Mouse (Mus musculus): ENCODE data around the gene Tunar.

The Tunar gene

GRCm38 (mm10) chr12:105333570-105333969 is at the start of gene Tunar:
Gene Tunar, plus strand, starts transcription at chr12:105333870.
- DNase-seq (ENCODE audit: low read depth, low spot score), result no peak

- no peak for DNase-seq (ENCODE audit: low read depth, low spot score)
These were observed 21.1 kb upstream of the Tunar start for GRCm38 (mm10) chr12:105312571-105313035.

- no peak for DNase-seq (ENCODE audit: low read depth, low spot score)
These were observed 19.3 kb upstream of the Tunar start for GRCm38 (mm10) chr12:105314328-105314727.

- no peak for DNase-seq (ENCODE audit: low read depth, low spot score)
These were observed 11.5 kb upstream of the Tunar start for GRCm38 (mm10) chr12:105322160-105322559.

GRCm38 (mm10) chr12:105327051-105327450 is 6.6 kb upstream of the Tunar start:
- DNase-seq (ENCODE audit: low read depth, low spot score), result no peak

GRCm38 (mm10) chr12:105328396-105328795 is 5.3 kb upstream of the Tunar start:
- DNase-seq (ENCODE audit: low read depth, low spot score), result no peak

- DNase-seq (ENCODE audit: low read depth, low spot score), result no peak
These were observed 2.4 kb downstream of the Tunar start for GRCm38 (mm10) chr12:105336094-105336420.

GRCm38 (mm10) chr12:105336421-105337289 is 3.0 kb downstream of the Tunar start:
- no peak for DNase-seq (ENCODE audit: low read depth, low spot score)

GRCm38 (mm10) chr12:105337290-105338005 is 3.8 kb downstream of the Tunar start:
- DNase-seq (ENCODE audit: low read depth, low spot score), result no peak

- DNase-seq (ENCODE audit: low read depth, low spot score), result no peak
These were observed 4.7 kb downstream of the Tunar start for GRCm38 (mm10) chr12:105338256-105338977.

GRCm38 (mm10) chr12:105341523-105341922 is 7.9 kb downstream of the Tunar start:
- DNase-seq (ENCODE audit: low read depth, low spot score), result no peak

GRCm38 (mm10) chr12:105344460-105344859 is 10.8 kb downstream of the Tunar start:
- DNase-seq (ENCODE audit: low read depth, low spot score), result no peak

GRCm38 (mm10) chr12:105346861-105347260 is 13.2 kb downstream of the Tunar start:
- no peak for DNase-seq (ENCODE audit: low read depth, low spot score)

GRCm38 (mm10) chr12:105347261-105347660 is 13.6 kb downstream of the Tunar start:
- no peak for DNase-seq (ENCODE audit: low read depth, low spot score)

- no peak for DNase-seq (ENCODE audit: low read depth, low spot score)
These were observed 20.6 kb downstream of the Tunar start for GRCm38 (mm10) chr12:105354266-105354665.

GRCm38 (mm10) chr12:105354772-105355171 is 21.1 kb downstream of the Tunar start:
- no peak for DNase-seq (ENCODE audit: low read depth, low spot score)

GRCm38 (mm10) chr12:105356781-105357180 is 23.1 kb downstream of the Tunar start:
- DNase-seq (ENCODE audit: low read depth, low spot score), result no peak

- DNase-seq (ENCODE audit: low read depth, low spot score), result no peak
These were observed 30.0 kb downstream of the Tunar start for GRCm38 (mm10) chr12:105363648-105364047.

- no peak for DNase-seq (ENCODE audit: low read depth, low spot score)
These were observed 40.9 kb downstream of the Tunar start for GRCm38 (mm10) chr12:105374564-105374963.

- no peak for DNase-seq (ENCODE audit: low read depth, low spot score)
These were observed 43.3 kb downstream of the Tunar start for GRCm38 (mm10) chr12:105376976-105377375.

- DNase-seq (ENCODE audit: low read depth, low spot score), result no peak
These were observed 49.1 kb downstream of the Tunar start for GRCm38 (mm10) chr12:105382733-105383132.

GRCm38 (mm10) chr12:105394671-105395070 is 61.0 kb downstream of the Tunar start:
- DNase-seq (ENCODE audit: low read depth, low spot score), result no peak

Measured in c-Kit-negative CD71-positive TER-119-positive erythroid progenitor cells, embryonic 14.5 days (primary cell).